Mouse (Mus musculus) MEL (cell line): ENCODE results near the gene Adra2c. TPM values are rescaled to one million over a fixed set of nuclear protein-coding genes. Genes with fewer than 3 reads are reported as not detected.

Experiments
- DNase-seq: peaks from one replicate; pipeline ENCODE4 v3.0.0; 2011; ENCODE audit warnings: low read depth, low spot score
- H3K27ac ChIP-seq: 2 replicates; pipeline ENCODE4 v1.5.1; 2012; ENCODE audit warnings: low read depth, mild to moderate bottlenecking, control low read depth, low read length, moderate library complexity; ENCODE audit not compliant: control insufficient read depth
- H3K27me3 ChIP-seq, 2 experiments: fragments of 150-350 bp in 1 of 2; sonication (generic) in 1 of 2; 2 replicates each; pipeline ENCODE4 v1.6.1; 2012; ENCODE audit warnings: low read length in 2 of 2, mild to moderate bottlenecking in 2 of 2, improper control_type of control experiment in 1 of 2, moderate library complexity in 1 of 2; ENCODE audit not compliant: insufficient read depth in 2 of 2, control insufficient read depth in 1 of 2
- H3K36me3 ChIP-seq, 2 experiments: 2 replicates each; pipeline ENCODE4 v1.6.1; 2012 to 2014; ENCODE audit warnings: low read length in 2 of 2, improper control_type of control experiment in 1 of 2, inconsistent platforms in 1 of 2, mild to moderate bottlenecking in 1 of 2; ENCODE audit not compliant: insufficient read depth in 2 of 2, control insufficient read depth in 1 of 2
- H3K4me1 ChIP-seq, 2 experiments: fragments of 150-350 bp in 1 of 2; sonication (generic) in 1 of 2; 2 replicates each; pipeline ENCODE4 v1.6.1; 2012; ENCODE audit warnings: low read length in 2 of 2, improper control_type of control experiment in 1 of 2, mild to moderate bottlenecking in 1 of 2; ENCODE audit not compliant: insufficient read depth in 2 of 2, control insufficient read depth in 1 of 2
- H3K4me3 ChIP-seq, 2 experiments: fragments of 150-350 bp in 1 of 2; sonication (generic) in 1 of 2; 2 replicates each; pipeline ENCODE4 v1.5.1; 2012; ENCODE audit warnings: low read depth in 2 of 2, low read length in 2 of 2, mild to moderate bottlenecking in 2 of 2, moderate library complexity in 2 of 2, control low read depth in 1 of 2, improper control_type of control experiment in 1 of 2; ENCODE audit not compliant: control insufficient read depth in 1 of 2, insufficient read depth in 1 of 2
- H3K79me2 ChIP-seq: 2 replicates; pipeline ENCODE4 v1.6.1; 2012; ENCODE audit warnings: mild to moderate bottlenecking, low read length, moderate library complexity; ENCODE audit not compliant: control insufficient read depth, poor library complexity, insufficient read depth
- H3K9ac ChIP-seq: 2 replicates; pipeline ENCODE4 v1.6.1; 2012; ENCODE audit warnings: low read depth, mild to moderate bottlenecking, control low read depth, low read length, moderate library complexity; ENCODE audit not compliant: control insufficient read depth, poor library complexity, severe bottlenecking
- H3K9me3 ChIP-seq: fragments of 150-350 bp; sonication (generic); replicated peaks from 2 replicates; pipeline ENCODE4 v1.6.1; 2012; ENCODE audit warnings: mild to moderate bottlenecking, low read length, improper control_type of control experiment, moderate library complexity; ENCODE audit not compliant: insufficient read depth
- E2F4 ChIP-seq: IDR thresholded peaks from 2 replicates; pipeline ENCODE4 v1.6.1; 2011; ENCODE audit warnings: low read depth, low read length, improper control_type of control experiment, borderline replicate concordance
- JUND ChIP-seq: IDR thresholded peaks from 2 replicates; pipeline ENCODE4 v1.6.1; 2011; ENCODE audit warnings: low read depth, mild to moderate bottlenecking, improper control_type of control experiment, low read length
- MAFK ChIP-seq: IDR thresholded peaks from 2 replicates; pipeline ENCODE4 v1.6.1; 2011; ENCODE audit warnings: low read depth, mild to moderate bottlenecking, low read length, improper control_type of control experiment, borderline replicate concordance
- MAX ChIP-seq: IDR thresholded peaks from 2 replicates; pipeline ENCODE4 v1.6.1; 2011; ENCODE audit warnings: low read length, improper control_type of control experiment
- MAZ ChIP-seq: IDR thresholded peaks from 2 replicates; pipeline ENCODE4 v1.6.1; 2012; ENCODE audit warnings: low read depth, mild to moderate bottlenecking, inconsistent platforms, low read length, improper control_type of control experiment
- MYB ChIP-seq: IDR thresholded peaks from 2 replicates; pipeline ENCODE4 v1.6.1; 2011; ENCODE audit warnings: mild to moderate bottlenecking, low read depth, low read length, improper control_type of control experiment
- MYC ChIP-seq: IDR thresholded peaks from 2 replicates; pipeline ENCODE4 v1.6.1; 2011; ENCODE audit warnings: low read depth, mild to moderate bottlenecking, low read length, improper control_type of control experiment, moderate library complexity
- NELFE ChIP-seq: IDR thresholded peaks from 2 replicates; pipeline ENCODE4 v1.6.1; 2011; ENCODE audit warnings: low read depth, low read length, improper control_type of control experiment
- NRF1 ChIP-seq: IDR thresholded peaks from 2 replicates; pipeline ENCODE4 v1.6.1; 2014; ENCODE audit warnings: low read depth, mild to moderate bottlenecking, inconsistent platforms, low read length, improper control_type of control experiment, moderate library complexity; ENCODE audit not compliant: poor library complexity, insufficient read depth, severe bottlenecking
- POLR2AphosphoS2 ChIP-seq: IDR thresholded peaks from 2 replicates; pipeline ENCODE4 v1.6.1; 2011; ENCODE audit warnings: low read length, improper control_type of control experiment
- SMC3 ChIP-seq: IDR thresholded peaks from 2 replicates; pipeline ENCODE4 v1.6.1; 2011; ENCODE audit warnings: low read depth, low read length, improper control_type of control experiment
- TAL1 ChIP-seq: IDR thresholded peaks from 2 replicates; pipeline ENCODE4 v1.6.1; 2012; ENCODE audit warnings: mild to moderate bottlenecking, inconsistent platforms, low read length, moderate library complexity, mixed read lengths
- TCF12 ChIP-seq: IDR thresholded peaks from 2 replicates; pipeline ENCODE4 v1.6.1; 2014; ENCODE audit warnings: low read depth, mild to moderate bottlenecking, inconsistent platforms, low read length, improper control_type of control experiment, moderate library complexity
- ZNF384 ChIP-seq: IDR thresholded peaks from 2 replicates; pipeline ENCODE4 v1.6.1; 2012; ENCODE audit warnings: low read depth, mild to moderate bottlenecking, inconsistent platforms, low read length, improper control_type of control experiment
- polyA plus RNA-seq, 2 experiments: library from polyadenylated mRNA; stranded (reverse) in 1 of 2; unstranded in 1 of 2; fragments of >175 nt in 1 of 2; fragments of >200 nt in 1 of 2; gene quantifications; 2 replicates each; pipeline versions ENCODE4 v1.2.1 to v1.2.4; 2012; ENCODE audit warnings: low replicate concordance in 2 of 2, low read depth in 1 of 2; ENCODE audit not compliant: insufficient read length in 2 of 2, insufficient read depth in 1 of 2, missing spikeins in 1 of 2
- total RNA-seq: library from RNA; depleted of rRNA; stranded (reverse); fragments of 300-350 nt; gene quantifications from 2 replicates; pipeline ENCODE4 v1.2.3, GENCODE M21; 2012

Gene Adra2c
- total and polyA plus RNA-seq, 3 experiments = not detected

DNA sequence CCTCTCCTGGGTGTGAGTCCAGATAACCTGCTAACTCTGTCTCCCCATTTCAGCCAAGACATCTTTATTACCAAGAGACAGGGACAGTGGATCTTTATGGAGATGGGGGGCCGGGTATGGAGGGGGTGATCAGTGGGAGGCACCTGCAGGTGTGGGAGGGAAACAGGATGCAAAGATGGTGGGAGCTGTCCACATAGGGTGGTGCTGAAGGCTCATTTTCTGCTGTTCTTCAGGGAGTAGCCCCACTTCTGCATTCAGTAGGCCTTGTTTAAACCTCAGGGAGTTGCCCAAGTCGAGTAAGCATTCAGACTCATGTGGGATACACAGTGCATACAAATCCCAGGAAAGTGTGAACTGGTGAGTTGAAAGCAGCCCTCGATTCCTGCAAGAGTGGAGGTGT, 21.5 kb downstream of the Adra2c start:
- H3K9ac ChIP-seq = no peak overlapping the region
- TF ChIP-seq TAL1 (no peak), ZNF384 (no peak), MAZ (no peak), E2F4 (no peak), NRF1 (no peak), NELFE (no peak)
- no peak overlapping the region for H3K4me3 ChIP-seq
- peak; percentile 34 for DNase-seq
- H3K9me3 ChIP-seq = no peaks in the 10 kb centered on the region; the same call in 1 of the 2 replicates
- H3K36me3 ChIP-seq = no peaks in the 10 kb centered on the region
- H3K79me2 ChIP-seq = no peaks in the 10 kb centered on the region
- no peak overlapping the region for H3K27ac ChIP-seq
- no peaks in the 10 kb centered on the region for H3K27me3 ChIP-seq
- no peaks in the 10 kb centered on the region for H3K4me1 ChIP-seq

DNA sequence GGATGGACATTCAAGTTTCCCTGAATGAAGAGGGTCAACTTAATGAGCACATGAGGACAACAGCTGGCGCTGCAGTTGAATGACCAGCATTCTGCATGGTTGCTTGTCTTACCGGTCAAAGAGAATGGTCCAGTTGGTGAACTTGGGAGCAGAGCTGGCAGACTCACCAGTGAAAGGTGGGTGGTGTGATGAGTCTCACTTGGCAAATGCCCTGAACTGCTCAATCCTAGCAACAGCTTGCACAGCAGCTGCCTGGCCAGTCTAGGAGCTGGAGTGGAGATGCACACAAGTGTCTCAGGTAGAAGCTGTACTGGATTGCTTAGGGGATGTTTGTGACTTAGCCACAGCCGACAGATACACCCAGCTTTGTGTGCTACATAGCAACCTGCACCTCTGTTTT, 26.1 kb downstream of the Adra2c start:
- Histone ChIP-seq H3K27ac (no peak overlapping the region), H3K4me1 (no peaks in the 10 kb centered on the region), H3K79me2 (no peaks in the 10 kb centered on the region), H3K9ac (no peak overlapping the region), H3K36me3 (no peaks in the 10 kb centered on the region), H3K27me3 (no peaks in the 10 kb centered on the region), H3K9me3 (no peaks in the 10 kb centered on the region; the same call in 1 of the 2 replicates), H3K4me3 (no peak overlapping the region)
- TF ChIP-seq MAX (no peak), JUND (no peak), MYB (no peak), POLR2AphosphoS2 (no peak), TCF12 (no peak), SMC3 (no peak), NELFE (no peak), MYC (no peak), MAFK (no peak), NRF1 (no peak)
- DNase-seq = no peak

DNA sequence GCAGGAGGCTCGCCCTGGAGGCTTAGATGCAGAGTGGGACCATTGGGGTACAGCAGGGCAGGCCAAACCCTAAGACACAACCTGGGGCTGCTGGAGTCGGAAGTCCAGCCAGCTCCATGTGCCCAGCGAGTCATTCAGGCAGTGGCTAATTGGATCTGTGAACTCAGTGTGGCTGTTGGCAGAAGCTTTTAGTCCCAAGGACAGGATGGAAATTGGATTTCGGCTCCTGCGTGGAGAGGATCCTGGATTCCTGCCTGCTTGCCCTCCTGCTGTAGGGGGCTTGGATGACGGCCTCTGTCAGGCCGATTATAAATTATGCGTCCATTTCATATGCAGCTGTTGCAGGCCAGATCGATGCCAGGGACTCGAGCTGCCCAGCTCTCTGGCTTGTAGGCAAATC, 27.2 kb downstream of the Adra2c start:
- Histone ChIP-seq H3K36me3 (no peaks in the 10 kb centered on the region), H3K9ac (no peak overlapping the region), H3K27ac (no peak overlapping the region), H3K4me3 (no peak overlapping the region), H3K79me2 (no peaks in the 10 kb centered on the region), H3K4me1 (no peaks in the 10 kb centered on the region), H3K27me3 (no peaks in the 10 kb centered on the region), H3K9me3 (no peaks in the 10 kb centered on the region; the same call in 1 of the 2 replicates)
- TF ChIP-seq NRF1 = no peak
- no peak for DNase-seq
